Mouse (Mus musculus) G1E (cell line): Measurements from ENCODE around the gene Daam1. TPM values are rescaled to one million over a fixed set of nuclear protein-coding genes. Genes with fewer than 3 reads are reported as not detected.

Source experiments
- ATAC-seq: 2 replicates; pipeline ENCODE4 v1.8.0; 2016; ENCODE audit warnings: mild to moderate bottlenecking; ENCODE audit not compliant: insufficient number of reproducible peaks, poor library complexity, low FRiP score, severe bottlenecking; ENCODE audit errors: extremely low read depth
- DNase-seq: peaks from one replicate; pipeline ENCODE4 v3.0.0; 2012; ENCODE audit warnings: low spot score
- H3K27me3 ChIP-seq: 2 replicates; pipeline ENCODE4 v1.6.1; 2012; ENCODE audit warnings: mild to moderate bottlenecking, low read length, inconsistent platforms; ENCODE audit not compliant: insufficient read depth
- H3K36me3 ChIP-seq: replicated peaks from 2 replicates; pipeline ENCODE3; 2012; ENCODE audit warnings: mild to moderate bottlenecking, inconsistent platforms
- H3K4me1 ChIP-seq: 2 replicates; pipeline ENCODE4 v1.6.1; 2012; ENCODE audit warnings: low read depth, low read length, inconsistent platforms, mixed read lengths; ENCODE audit not compliant: insufficient read depth
- H3K4me3 ChIP-seq: 2 replicates; pipeline ENCODE4 v1.5.1; 2012; ENCODE audit warnings: low read depth, mild to moderate bottlenecking, inconsistent platforms, low read length, moderate library complexity, mixed read lengths
- H3K9me3 ChIP-seq: replicated peaks from 2 replicates; pipeline ENCODE4 v1.6.1; 2012; ENCODE audit warnings: inconsistent platforms
- CTCF ChIP-seq: IDR thresholded peaks from 2 replicates; pipeline ENCODE4 v1.5.1; 2012; ENCODE audit warnings: low read depth, low read length, inconsistent platforms, mixed read lengths
- GATA1 ChIP-seq: IDR thresholded peaks from 2 replicates; pipeline ENCODE4 v1.6.1; 2012; ENCODE audit warnings: borderline replicate concordance, low read length, inconsistent platforms, mixed read lengths
- GATA2 ChIP-seq: IDR thresholded peaks from 2 replicates; pipeline ENCODE4 v1.6.1; 2012; ENCODE audit warnings: low read depth, low read length, inconsistent platforms, borderline replicate concordance
- POLR2AphosphoS5 ChIP-seq: IDR thresholded peaks from 2 replicates; pipeline ENCODE4 v1.6.1; 2012; ENCODE audit warnings: low read depth, low read length, inconsistent platforms; ENCODE audit not compliant: insufficient replicate concordance
- TAL1 ChIP-seq: conservative IDR thresholded peaks from 2 replicates; pipeline ENCODE4 v1.6.1; 2012; ENCODE audit warnings: low read depth, low read length, inconsistent platforms, mixed read lengths
- polyA plus RNA-seq: library from polyadenylated mRNA; stranded (reverse); fragments of >175 nt; gene quantifications from 2 replicates; pipeline ENCODE4 v1.2.3, GENCODE M21; 2012
- total RNA-seq, 2 experiments: library from RNA; stranded (forward) in 1 of 2; stranded (reverse) in 1 of 2; fragments of 200-1000 nt in 1 of 2; fragments of >200 nt in 1 of 2; fragmentation: Nextera tagmentation in 1 of 2; gene quantifications; 2 replicates each; pipeline ENCODE4 v1.2.3; 2014 to 2017

The Daam1 gene
- total and polyA plus RNA-seq, 3 experiments, result 19.8 to 69.8 (median 57.3) TPM

DNA sequence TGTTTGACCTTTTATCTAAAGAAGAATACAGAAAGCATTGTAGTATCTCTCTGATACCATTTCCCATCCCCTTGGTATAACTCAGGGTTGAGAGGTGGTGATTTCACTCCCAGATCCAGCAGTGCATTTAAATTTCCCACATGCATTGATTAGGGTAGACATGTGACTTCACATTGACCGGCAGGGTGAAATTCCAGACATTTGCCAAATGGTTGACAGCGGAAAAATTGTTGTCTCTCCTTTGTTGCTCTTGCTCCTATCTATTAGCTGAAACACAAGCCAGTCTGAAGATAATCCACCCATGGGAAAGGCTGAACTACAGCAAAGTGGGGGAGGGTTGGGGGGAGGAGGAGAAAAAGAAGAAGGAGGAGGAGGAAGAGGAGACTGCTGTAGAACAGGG is 208.0 kb downstream of the Daam1 start:
- TF ChIP-seq POLR2AphosphoS5 (no peak), GATA1 (no peak), TAL1 (no peak), GATA2 (no peak), CTCF (no peak)
- Histone ChIP-seq H3K4me1 (peaks cover 18% of the 10 kb centered on the region), H3K4me3 (no peak overlapping the region), H3K27me3 (peaks cover 4% of the 10 kb centered on the region; the same call in 1 of the 2 replicates), H3K9me3 (no peaks in the 10 kb centered on the region), H3K36me3 (no peaks in the 10 kb centered on the region)
- ATAC-seq, result no peak
- no peak for DNase-seq

DNA sequence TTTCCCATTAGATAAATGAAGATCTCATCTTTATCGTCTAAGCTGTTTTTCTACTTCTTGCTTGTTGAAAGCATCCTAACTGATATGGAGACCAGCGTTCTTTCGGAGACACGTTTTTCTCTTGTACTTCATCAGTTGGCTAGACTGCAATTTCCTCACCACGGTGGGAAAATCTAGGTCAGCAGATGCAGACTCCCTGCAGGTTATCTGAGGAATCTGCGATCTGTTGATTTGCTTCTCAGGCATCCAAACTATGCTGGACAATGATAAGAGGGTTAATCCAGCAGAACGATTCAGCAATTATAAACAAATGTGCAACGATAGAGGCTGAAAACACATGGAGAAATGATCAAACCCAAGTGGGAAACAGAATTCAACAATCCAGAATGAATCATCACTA is 208.6 kb downstream of the Daam1 start:
- H3K4me3 ChIP-seq, result no peak overlapping the region
- DNase-seq (no peak), ATAC-seq (no peak; the same call in 1 of the 2 replicates)
- H3K4me1 ChIP-seq, result peaks cover 18% of the 10 kb centered on the region
- no peaks in the 10 kb centered on the region for H3K36me3 ChIP-seq
- no peak for TF ChIP-seq GATA2
- no peak for TF ChIP-seq GATA1
- no peak for TF ChIP-seq POLR2AphosphoS5
- no peak for TF ChIP-seq CTCF
- no peak for TF ChIP-seq TAL1
- H3K27me3 ChIP-seq, result peaks cover 5% of the 10 kb centered on the region; the same call in 1 of the 2 replicates
- no peaks in the 10 kb centered on the region for H3K9me3 ChIP-seq

DNA sequence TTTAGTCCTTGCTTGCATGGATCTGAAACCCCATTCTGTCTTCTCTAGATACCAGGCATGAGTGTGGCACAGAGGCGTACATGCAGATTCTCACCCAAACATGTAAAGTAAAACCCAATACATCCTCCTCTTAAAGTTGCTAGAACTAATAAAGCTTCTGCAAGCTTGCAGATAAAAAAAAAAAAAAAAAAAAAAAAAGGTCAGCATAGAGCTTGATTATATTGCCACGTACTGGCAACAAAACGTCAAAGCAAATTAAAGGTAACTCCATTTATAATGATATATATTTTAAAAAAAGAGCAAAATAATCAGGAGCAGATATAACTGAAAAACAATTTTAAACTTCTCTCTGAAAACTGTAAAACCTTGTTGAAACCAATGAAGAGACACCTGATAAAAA is 210.4 kb downstream of the Daam1 start:
- Histone ChIP-seq H3K4me1 (peaks cover 16% of the 10 kb centered on the region), H3K4me3 (no peak overlapping the region), H3K9me3 (no peaks in the 10 kb centered on the region), H3K36me3 (no peaks in the 10 kb centered on the region), H3K27me3 (peaks cover 7% of the 10 kb centered on the region; the same call in 1 of the 2 replicates)
- ATAC-seq, result no peak
- TF ChIP-seq GATA1 (no peak), CTCF (no peak), TAL1 (no peak), GATA2 (no peak), POLR2AphosphoS5 (no peak)
- no peak for DNase-seq

Other genes starting within 250 kb of the Daam1 start
- gene Gpr135, start 240.0 kb downstream of the Daam1 start, total RNA-seq (2014; fragmentation: Nextera tagmentation), result not detected in 2 replicates
- not detected in 2 replicates for gene Gpr135, start 240.0 kb downstream of the Daam1 start, total RNA-seq (2017)
- gene Gpr135, start 240.0 kb downstream of the Daam1 start, polyA plus RNA-seq, result not detected in 2 replicates